ENCODE assay signal across 28 mouse cellular contexts in the genomic region with DNA sequence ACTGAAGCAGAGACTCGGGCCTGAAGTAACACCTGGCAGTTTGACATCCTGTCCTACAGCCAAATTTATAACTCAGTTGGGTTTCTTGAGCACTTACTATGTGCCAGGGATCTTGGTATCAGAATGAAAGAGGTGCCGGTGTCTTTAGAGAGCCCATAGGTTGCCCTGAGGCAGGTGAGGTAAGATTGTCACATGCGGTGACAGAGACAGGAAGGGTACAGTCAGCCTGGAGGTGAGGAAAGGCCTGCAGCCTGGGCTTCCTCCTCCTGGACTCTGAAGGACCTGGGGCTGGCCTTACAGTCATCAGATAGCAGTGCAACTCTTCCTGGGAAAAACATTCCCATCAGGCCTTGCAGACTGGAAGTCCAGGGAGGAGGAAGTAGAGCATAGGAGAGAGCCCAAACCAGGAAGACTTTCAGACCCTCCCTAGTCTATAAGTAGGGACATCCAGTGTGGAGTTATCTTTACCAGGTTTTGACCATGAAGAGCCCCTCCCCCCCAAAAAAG. TPM values are rescaled to one million over a fixed set of nuclear protein-coding genes. Genes with fewer than 3 reads are reported as not detected.
DNase-seq lines count a peak whose midpoint lies in the region; TF ChIP-seq lines count a peak whose summit lies in the region.
"Had no signal": no experiment of that assay in that cellular context is flagged by ENCODE, and none has a peak within 500 bp of the region (broad histone marks: within the 10 kb centered on the region; RNA-seq: fewer than 3 reads in every experiment).

No protein-coding gene starts in this region.

- H3K4me3 ChIP-seq in gastrocnemius, adult 2 months: no peak overlapping the region
- H3K4me3 ChIP-seq in heart, embryonic 10.5 days: no peak overlapping the region
- H3K4me3 ChIP-seq: embryonic facial prominence, embryonic 15.5 days; erythroblast, embryonic 14.5 days; forebrain, embryonic 10.5 days; hindbrain, embryonic 13.5 days had no signal

- no peaks in the 10 kb centered on the region for H3K36me3 ChIP-seq in heart, embryonic 10.5 days
- H3K36me3 ChIP-seq: embryonic facial prominence, embryonic 15.5 days; forebrain, embryonic 10.5 days; hindbrain, embryonic 13.5 days had no signal

- peaks cover 26% of the 10 kb centered on the region for H3K4me1 ChIP-seq in heart, embryonic 10.5 days
- H3K4me1 ChIP-seq: embryonic facial prominence, embryonic 15.5 days had no signal

- TF ChIP-seq CTCF in gastrocnemius, adult 2 months (IDR thresholded peaks at IDR 0.05): no peak

- intact Hi-C loops in gastrocnemius, adult 2 months (cut with DNase I): no loop called here

- DNase-seq in gastrocnemius, adult 2 months: no peak
- no peak for DNase-seq in gastrocnemius, postnatal 4 days (ENCODE audit: low spot score in 2 of 2)
- no peak for DNase-seq in heart, embryonic 10.5 days (ENCODE audit: low spot score)
- no peak for DNase-seq in heart, postnatal 4 days
- peak; percentile 20 for DNase-seq in thymus, postnatal 4 days
- no peak for DNase-seq in thymus, adult 18-20 months
- no peak for DNase-seq in frontal cortex, postnatal 10 days (ENCODE audit: low spot score in 2 of 2)
- DNase-seq: cerebellum, adult 11 months; cerebellum, adult 8-10 months; cerebellum, postnatal 14 days; embryo, embryonic 11 days; gastrocnemius, postnatal 10 days had no signal

- WGBS in heart, embryonic 10.5 days: 86% methylated on average over 3 of the region's 3 CpGs

- no peaks in the 10 kb centered on the region for H3K9me3 ChIP-seq in heart, embryonic 10.5 days
- H3K9me3 ChIP-seq: embryonic facial prominence, embryonic 15.5 days; forebrain, embryonic 10.5 days; hindbrain, embryonic 13.5 days had no signal

- H3K27ac ChIP-seq in gastrocnemius, adult 2 months: peak overlapping the region; percentile 78
- H3K27ac ChIP-seq in heart, embryonic 10.5 days: 0 out of 2 replicates have a peak overlapping the region, but pooled peaks have one; percentile 10
- H3K27ac ChIP-seq: embryonic facial prominence, embryonic 15.5 days; hindbrain, postnatal 0 days had no signal

- H3K27me3 ChIP-seq in heart, embryonic 10.5 days (ENCODE audit: insufficient read depth, poor library complexity, severe bottlenecking): peaks cover 8% of the 10 kb centered on the region; the same call in 1 of the 2 replicates
- H3K27me3 ChIP-seq: embryonic facial prominence, embryonic 15.5 days; hindbrain, embryonic 13.5 days had no signal

RNA-seq across cellular contexts. Expression of a gene that starts 25.1 kb away (rescaled TPM):
- not detected for total RNA-seq in gastrocnemius, adult 2 months (2021)
- not detected for total RNA-seq in gastrocnemius, postnatal 4 days (2021)
- 0.06 TPM in 1 of 2 replicates, not detected in the other for polyA plus RNA-seq in heart, embryonic 10.5 days (2016; fragmentation: Nextera tagmentation; extraction: Ambion mirVana)
- not detected for total RNA-seq in heart, postnatal 4 days (2021)
- total RNA-seq: adrenal gland, adult 18-20 months; adrenal gland, postnatal 25 days; common myeloid progenitor, adult 5-6 weeks; gastrocnemius, postnatal 10 days; hematopoietic stem cell, adult 5-6 weeks; hindbrain, postnatal 0 days; MEL had no signal
- polyA plus RNA-seq: C2C12; embryonic facial prominence, embryonic 11.5 days; embryonic facial prominence, embryonic 15.5 days; erythroblast, embryonic 14.5 days; forebrain, embryonic 10.5 days; forebrain, embryonic 14.5 days; gonadal fat pad, adult 2 months; heart, embryonic 11.5 days; hindbrain, embryonic 13.5 days; hindbrain, postnatal 0 days; intestine, embryonic 14.5 days had no signal

RNA-seq across cellular contexts. Expression of a gene that starts 29.2 kb away (rescaled TPM):
- total RNA-seq in gastrocnemius, adult 2 months (2021): 10 to 100 TPM; 46.9 to 78.3 TPM
- 10 to 100 TPM; 31.7 to 34.9 TPM for total RNA-seq in gastrocnemius, postnatal 4 days (2021)
- 16.0 and 17.0 TPM in 2 replicates for polyA plus RNA-seq in heart, embryonic 10.5 days (2016; fragmentation: Nextera tagmentation; extraction: Ambion mirVana)
- 10 to 100 TPM; 26.6 to 29.1 TPM for total RNA-seq in heart, postnatal 4 days (2021)
